Mouse (Mus musculus) heart, embryonic 15.5 days (tissue): ENCODE measurements around the gene AC124502.3. TPM values are rescaled to one million over a fixed set of nuclear protein-coding genes. Genes with fewer than 3 reads are reported as not detected.
"Not testable (repeated sequence)": the region's sequence is repeated elsewhere in the genome, so short reads cannot be mapped to it uniquely, and the experiment has no call there.

Experiments
- ATAC-seq: fragments of 200-750 bp; cut with Nextera tagmentation; replicated peaks from 2 replicates; pipeline ENCODE4 v1.8.0; 2017; ENCODE audit warnings: low read depth, moderate TSS enrichment; ENCODE audit not compliant: insufficient number of reproducible peaks, insufficient read depth, low FRiP score
- H3K27ac ChIP-seq: fragments of 300-500 bp; sonication (generic); 2 replicates; pipeline ENCODE4 v1.5.1; 2015; ENCODE audit warnings: mild to moderate bottlenecking, inconsistent platforms
- H3K27me3 ChIP-seq: fragments of 300-500 bp; sonication (generic); 2 replicates; pipeline ENCODE4 v1.6.1; 2015; ENCODE audit warnings: inconsistent platforms
- H3K36me3 ChIP-seq: fragments of 300-500 bp; sonication (generic); 2 replicates; pipeline ENCODE4 v1.6.1; 2015; ENCODE audit warnings: mild to moderate bottlenecking, inconsistent platforms
- H3K4me1 ChIP-seq: fragments of 300-500 bp; sonication (generic); replicated peaks from 2 replicates; pipeline ENCODE4 v1.6.1; 2015; ENCODE audit warnings: inconsistent platforms
- H3K4me2 ChIP-seq: fragments of 300-500 bp; sonication (generic); 2 replicates; pipeline ENCODE4 v1.6.1; 2015; ENCODE audit warnings: inconsistent platforms, mild to moderate bottlenecking, moderate library complexity
- H3K4me3 ChIP-seq: fragments of 300-500 bp; sonication (generic); 2 replicates; pipeline ENCODE4 v1.5.1; 2015; ENCODE audit warnings: mild to moderate bottlenecking, inconsistent platforms
- H3K9ac ChIP-seq: fragments of 300-500 bp; sonication (generic); 2 replicates; pipeline ENCODE4 v1.6.1; 2015; ENCODE audit warnings: mild to moderate bottlenecking, inconsistent platforms
- H3K9me3 ChIP-seq: fragments of 300-500 bp; sonication (generic); replicated peaks from 2 replicates; pipeline ENCODE4 v1.6.1; 2016; ENCODE audit warnings: inconsistent platforms
- WGBS: fragments of 180-500 bp; shearing (Covaris S2); methylation state at CpG from one replicate; pipeline ENCODE4 v1.1.7; 2015; ENCODE audit warnings: mixed read lengths; 5-methylcytosine and 5-hydroxymethylcytosine counted together
- polyA plus RNA-seq: library from polyadenylated mRNA; unstranded; fragments of >200 nt; fragmentation: Nextera tagmentation; extraction: Ambion mirVana; gene quantifications from 2 replicates; pipeline ENCODE4 v1.2.1, GENCODE M21; 2015

AC124502.3 gene
- polyA plus RNA-seq, 1 experiment from 2014 or later: 1.4 TPM

DNA sequence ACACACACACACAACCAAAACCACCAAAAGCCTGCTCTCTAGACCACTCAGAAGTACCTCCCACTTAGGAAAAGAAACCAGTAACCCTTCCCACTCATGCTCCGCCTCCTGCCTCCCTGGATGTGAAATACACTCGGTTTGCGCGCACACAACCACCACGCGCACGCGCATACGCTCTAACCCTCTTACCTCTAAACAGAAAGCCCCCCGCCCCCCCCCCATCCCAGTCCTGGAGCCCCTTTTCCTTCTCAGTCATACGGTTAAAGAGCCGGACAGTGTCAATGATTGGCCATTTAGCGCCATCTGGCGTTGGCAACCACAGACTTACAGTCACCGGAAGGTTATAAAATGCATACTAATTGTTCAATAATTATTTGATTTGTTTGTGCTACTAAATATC is 34.3 kb downstream of the AC124502.3 start:
- no peak for ATAC-seq
- peaks cover 40% of the 10 kb centered on the region for H3K4me1 ChIP-seq
- WGBS: 1% methylated on average over 15 of the region's 15 CpGs
- H3K9ac ChIP-seq: no peak overlapping the region
- H3K4me2 ChIP-seq: peak overlapping the region; percentile 94
- H3K9me3 ChIP-seq: no peaks in the 10 kb centered on the region
- H3K36me3 ChIP-seq: no peaks in the 10 kb centered on the region
- peaks cover 39% of the 10 kb centered on the region for H3K27me3 ChIP-seq
- peak overlapping the region; percentile 51 for H3K4me3 ChIP-seq
- peak overlapping the region; percentile 67; the same call in 1 of the 2 replicates for H3K27ac ChIP-seq

GRCm38 (mm10) chr19:5073518-5073917 is 34.8 kb downstream of the AC124502.3 start:
- peaks cover 35% of the 10 kb centered on the region for H3K4me1 ChIP-seq
- H3K9me3 ChIP-seq: no peaks in the 10 kb centered on the region
- H3K27ac ChIP-seq: no peak overlapping the region
- peaks cover 41% of the 10 kb centered on the region for H3K27me3 ChIP-seq
- no peak overlapping the region; the same call in 1 of the 2 replicates for H3K4me3 ChIP-seq
- ATAC-seq: no peak
- 33% methylated on average over 5 of the region's 5 CpGs for WGBS
- no peak overlapping the region for H3K4me2 ChIP-seq
- H3K9ac ChIP-seq: no peak overlapping the region
- H3K36me3 ChIP-seq: no peaks in the 10 kb centered on the region

DNA sequence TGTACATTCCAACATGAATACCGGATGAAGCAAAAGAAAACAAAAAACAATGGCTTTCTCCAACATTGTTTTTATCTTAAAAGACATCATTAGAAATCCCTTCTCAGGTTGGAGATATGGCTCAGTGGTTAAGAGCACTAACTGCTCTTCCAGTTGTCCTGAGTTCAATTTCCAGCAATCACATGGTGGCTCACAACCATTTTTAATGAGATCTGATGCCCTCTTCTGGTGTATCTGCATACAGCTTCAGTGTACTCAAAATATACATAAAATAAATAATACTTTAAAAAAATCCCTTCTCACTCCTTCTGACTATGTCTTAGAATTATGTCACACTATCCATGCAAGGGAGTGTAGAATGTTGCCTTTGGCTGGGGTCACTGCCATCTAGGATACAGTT is 40.6 kb downstream of the AC124502.3 start:
- no peaks in the 10 kb centered on the region for H3K36me3 ChIP-seq
- WGBS: 85% methylated on average over 1 of the region's 1 CpGs
- ATAC-seq: no peak
- no peak overlapping the region for H3K4me3 ChIP-seq
- no peak overlapping the region for H3K9ac ChIP-seq
- no peaks in the 10 kb centered on the region for H3K9me3 ChIP-seq
- H3K27ac ChIP-seq: no peak overlapping the region
- H3K27me3 ChIP-seq: peaks cover 62% of the 10 kb centered on the region
- no peaks in the 10 kb centered on the region for H3K4me1 ChIP-seq
- no peak overlapping the region for H3K4me2 ChIP-seq

- Histone ChIP-seq H3K9ac (no peak overlapping the region), H3K4me1 (peaks cover 13% of the 10 kb centered on the region), H3K27ac (no peak overlapping the region), H3K27me3 (peaks cover 78% of the 10 kb centered on the region), H3K9me3 (no peaks in the 10 kb centered on the region), H3K36me3 (no peaks in the 10 kb centered on the region), H3K4me3 (no peak overlapping the region), H3K4me2 (no peak overlapping the region)
- 64% methylated on average over 18 of the region's 18 CpGs for WGBS
- no peak for ATAC-seq
These were observed 43.3 kb downstream of the AC124502.3 start for GRCm38 (mm10) chr19:5082005-5082404.

- Histone ChIP-seq H3K4me1 (peaks cover 18% of the 10 kb centered on the region), H3K27me3 (peaks cover 78% of the 10 kb centered on the region), H3K9me3 (no peaks in the 10 kb centered on the region), H3K36me3 (no peaks in the 10 kb centered on the region), H3K4me2 (no peak overlapping the region), H3K9ac (no peak overlapping the region), H3K4me3 (no peak overlapping the region), H3K27ac (no peak overlapping the region)
- no peak for ATAC-seq
- WGBS: 64% methylated on average over 24 of the region's 24 CpGs
These were observed 43.9 kb downstream of the AC124502.3 start for GRCm38 (mm10) chr19:5082596-5082995.

DNA sequence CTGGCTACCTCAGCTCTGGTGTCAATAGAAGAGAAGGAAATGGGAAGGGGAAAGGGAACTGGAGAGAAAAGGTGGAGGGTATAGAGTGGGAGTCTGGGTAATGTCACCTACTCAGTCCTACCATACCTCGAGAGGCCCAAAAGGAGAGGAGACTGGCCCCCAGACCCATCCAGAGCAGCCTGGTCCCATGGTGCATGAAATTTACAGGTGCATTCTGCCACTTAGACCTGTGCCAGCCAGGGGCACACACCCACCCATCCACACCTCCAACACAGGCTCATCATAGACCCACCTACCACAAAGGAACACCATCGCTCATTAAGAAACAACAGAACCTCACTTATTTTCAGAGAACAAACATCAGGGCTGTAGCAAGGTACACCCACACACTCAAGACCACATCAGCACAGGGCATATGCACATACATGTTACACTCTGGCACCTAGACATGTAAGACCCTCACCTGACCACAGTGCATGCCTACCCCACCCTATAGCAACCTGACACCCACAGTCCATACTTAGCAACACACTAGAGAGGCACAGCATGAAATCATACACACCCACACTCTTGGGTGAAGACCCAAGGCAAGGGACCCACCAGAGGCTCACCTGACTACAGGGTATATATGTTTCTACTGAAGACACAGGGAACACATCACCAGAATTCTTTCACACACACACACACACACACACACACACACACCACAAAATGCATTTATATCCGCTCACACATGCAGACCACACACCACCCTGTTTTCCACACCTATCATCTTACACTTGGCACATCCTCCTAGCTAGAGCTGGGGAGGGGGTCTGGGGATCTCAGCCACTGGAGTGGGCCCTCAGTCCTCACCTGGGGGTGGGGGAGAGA is 45.5 kb downstream of the AC124502.3 start:
- Histone ChIP-seq H3K4me3 (peak overlapping the region; percentile 60; the same call in 1 of the 2 replicates), H3K27me3 (peaks cover 74% of the 10 kb centered on the region), H3K36me3 (no peaks in the 10 kb centered on the region), H3K9me3 (no peaks in the 10 kb centered on the region), H3K9ac (no peak overlapping the region), H3K27ac (no peak overlapping the region), H3K4me1 (peaks cover 25% of the 10 kb centered on the region), H3K4me2 (peak overlapping the region; percentile 94)
- 47% methylated on average over 3 of the region's 3 CpGs for WGBS
- ATAC-seq: no peak

DNA sequence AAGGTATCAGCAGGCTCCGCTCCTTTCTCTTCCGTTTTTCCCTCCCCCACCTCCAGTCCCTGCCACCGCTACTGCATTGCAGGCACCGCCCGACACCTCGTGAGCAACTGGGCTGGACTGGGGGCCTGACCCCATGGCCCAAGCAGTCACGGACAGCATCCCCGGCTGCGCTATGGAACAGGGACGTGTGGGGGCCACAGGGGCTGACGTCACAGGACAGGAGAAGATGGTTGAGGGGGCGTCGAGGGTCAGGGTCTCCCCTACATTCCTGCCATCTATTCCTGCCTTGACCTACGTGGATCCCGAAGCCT is 46.1 kb downstream of the AC124502.3 start:
- H3K36me3 ChIP-seq: no peaks in the 10 kb centered on the region
- H3K4me1 ChIP-seq: peaks cover 29% of the 10 kb centered on the region
- no peaks in the 10 kb centered on the region for H3K9me3 ChIP-seq
- peak overlapping the region; percentile 60; the same call in 1 of the 2 replicates for H3K9ac ChIP-seq
- peak overlapping the region; percentile 94 for H3K4me2 ChIP-seq
- 3% methylated on average over 15 of the region's 15 CpGs for WGBS
- no peak for ATAC-seq
- no peak overlapping the region for H3K27ac ChIP-seq
- peaks cover 68% of the 10 kb centered on the region for H3K27me3 ChIP-seq
- peak overlapping the region; percentile 60 for H3K4me3 ChIP-seq

DNA sequence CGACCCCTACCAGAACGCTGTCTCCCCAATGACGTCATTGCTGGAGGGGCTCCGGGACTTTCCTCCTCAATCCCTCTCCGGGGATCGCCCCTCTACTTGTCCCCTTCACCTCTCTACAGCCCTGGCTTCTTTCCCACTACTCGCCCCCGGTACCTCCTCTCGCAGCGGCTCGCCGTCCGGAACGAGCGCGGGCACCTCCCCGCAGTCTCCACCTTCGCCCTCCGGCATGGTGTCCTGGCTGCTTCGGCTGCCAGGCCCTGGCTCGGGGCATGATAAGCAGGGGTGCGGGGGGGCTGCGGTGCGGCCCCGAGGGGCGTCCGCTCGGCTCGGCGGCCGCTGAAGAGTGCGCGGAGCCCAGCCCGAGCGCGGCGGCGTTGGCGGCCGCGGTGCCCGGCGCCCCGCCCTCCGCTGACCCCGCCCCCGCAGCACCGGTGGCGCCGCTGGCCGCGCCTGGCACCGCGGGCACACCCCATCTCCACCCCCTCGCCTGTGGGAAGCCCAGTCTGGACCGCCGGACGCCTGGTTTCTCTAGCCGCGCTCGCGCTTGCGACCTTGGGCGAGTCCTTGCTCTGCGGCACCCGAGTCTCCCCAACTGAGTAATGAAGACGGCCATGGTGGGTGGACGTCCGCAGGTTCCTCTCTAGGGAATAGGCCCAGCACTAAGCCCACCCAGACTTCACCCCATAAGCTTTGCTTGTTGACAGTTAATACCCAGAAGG is 46.6 kb downstream of the AC124502.3 start, which contains the start of gene Tmem151a:
TSS of gene Tmem151a (minus strand) at position 387 of the 719 bp plus-strand sequence.
- Histone ChIP-seq H3K36me3 (0 out of 2 replicates have a peak, but pooled peaks cover under 1% of the 10 kb centered on the region), H3K9ac (peak within 1 kb of the TSS; percentile 60), H3K9me3 (no peaks in the 10 kb centered on the region), H3K4me3 (peak within 1 kb of the TSS; percentile 60), H3K27me3 (peaks cover 63% of the 10 kb centered on the region), H3K27ac (no peak within 1 kb of the TSS), H3K4me2 (peak within 1 kb of the TSS; percentile 94), H3K4me1 (peaks cover 29% of the 10 kb centered on the region)
- WGBS: under 1% methylated on average over 69 of the region's 69 CpGs
- ATAC-seq: no peak

DNA sequence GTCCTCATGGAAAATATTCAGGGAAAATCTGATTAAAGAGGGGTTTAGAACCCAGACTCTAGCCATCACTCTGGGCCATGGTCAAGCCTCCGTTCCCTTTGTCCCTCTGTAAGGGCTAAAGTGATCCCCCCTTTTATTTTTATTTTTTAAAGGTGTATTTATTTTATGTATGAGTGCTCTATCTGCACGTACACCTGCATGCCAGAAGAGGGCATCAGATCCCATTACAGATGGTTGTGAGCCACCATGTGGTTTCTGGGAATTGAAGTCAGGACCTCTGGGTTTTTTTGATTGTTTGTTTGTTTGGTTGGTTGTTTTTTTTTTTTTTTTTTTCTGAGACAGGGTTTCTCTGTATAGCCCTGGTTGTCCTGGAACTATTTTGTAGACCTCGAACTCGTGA is 47.8 kb downstream of the AC124502.3 start:
- peaks cover 51% of the 10 kb centered on the region for H3K27me3 ChIP-seq
- 52% methylated on average over 4 of the region's 4 CpGs for WGBS
- not testable (repeated sequence) for H3K9ac ChIP-seq, H3K4me3 ChIP-seq, H3K9me3 ChIP-seq, H3K27ac ChIP-seq, ATAC-seq, H3K4me2 ChIP-seq
- H3K36me3 ChIP-seq: peaks cover 11% of the 10 kb centered on the region
- peaks cover 29% of the 10 kb centered on the region for H3K4me1 ChIP-seq

GRCm38 (mm10) chr19:5087884-5088728 is 49.4 kb downstream of the AC124502.3 start, which contains the start of gene Yif1a:
Gene Yif1a, plus strand, starts transcription at chr19:5088538.
- peak within 1 kb of the TSS; percentile 71 for H3K4me3 ChIP-seq
- ATAC-seq: peak; percentile 91
- H3K27me3 ChIP-seq: peaks cover 35% of the 10 kb centered on the region
- peak within 1 kb of the TSS; percentile 74 for H3K9ac ChIP-seq
- no peaks in the 10 kb centered on the region for H3K9me3 ChIP-seq
- H3K4me1 ChIP-seq: peaks cover 29% of the 10 kb centered on the region
- peak within 1 kb of the TSS; percentile 82 for H3K4me2 ChIP-seq
- peaks cover 25% of the 10 kb centered on the region for H3K36me3 ChIP-seq
- H3K27ac ChIP-seq: peak within 1 kb of the TSS; percentile 82
- under 1% methylated on average over 58 of the region's 58 CpGs for WGBS

DNA sequence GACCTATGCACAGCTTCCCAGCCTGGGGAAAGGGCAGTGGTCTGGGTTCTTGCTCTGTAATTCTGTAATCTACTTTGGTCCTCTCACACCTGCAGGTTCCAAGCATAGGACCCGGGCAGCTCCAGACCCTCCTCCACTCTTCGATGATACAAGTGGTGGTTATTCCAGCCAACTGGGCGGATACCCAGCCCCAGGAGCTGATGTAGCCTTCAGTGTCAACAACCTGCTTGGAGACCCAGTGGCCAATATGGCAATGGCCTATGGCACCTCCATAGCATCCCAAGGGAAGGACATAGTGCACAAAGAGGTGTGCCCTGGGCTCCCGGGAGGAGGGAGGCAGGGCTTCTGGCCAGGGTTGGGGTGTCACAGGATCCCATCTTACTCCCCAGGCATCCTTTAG is 50.6 kb downstream of the AC124502.3 start:
- peaks cover 26% of the 10 kb centered on the region for H3K36me3 ChIP-seq
- H3K4me3 ChIP-seq: peak overlapping the region; percentile 71
- peak overlapping the region; percentile 74; the same call in 1 of the 2 replicates for H3K9ac ChIP-seq
- H3K4me1 ChIP-seq: peaks cover 35% of the 10 kb centered on the region
- WGBS: 88% methylated on average over 4 of the region's 4 CpGs
- peaks cover 23% of the 10 kb centered on the region for H3K27me3 ChIP-seq
- no peaks in the 10 kb centered on the region for H3K9me3 ChIP-seq
- H3K4me2 ChIP-seq: peak overlapping the region; percentile 82
- no peak overlapping the region for H3K27ac ChIP-seq
- ATAC-seq: no peak
